Mouse (Mus musculus): ENCODE measurements around the gene Plekho2. TPM values are rescaled to one million over a fixed set of nuclear protein-coding genes. Genes with fewer than 3 reads are reported as not detected.

Plekho2 gene
- total and polyA plus RNA-seq, 3 experiments: 7.9 to 33.8 (median 13.9) TPM

- H3K36me3 ChIP-seq (replicated peaks in 1 of 2; ENCODE audit: control insufficient read depth in 1 of 2, insufficient read depth in 1 of 2, low read length in 1 of 2): no peaks in the 10 kb centered on the region
- no peaks in the 10 kb centered on the region for H3K79me2 ChIP-seq (replicated peaks; ENCODE audit: control insufficient read depth, extremely low read depth, insufficient read depth, poor library complexity, severe bottlenecking)
- TF ChIP-seq SMC3 (IDR thresholded peaks at IDR 0.05; ENCODE audit: low read depth, low read length) (peak; percentile 24), ZNF384 (IDR thresholded peaks at IDR 0.05; ENCODE audit: low read depth, low read length) (no peak), GABPA (IDR thresholded peaks at IDR 0.05; ENCODE audit: insufficient replicate concordance, low read depth, low read length) (no peak), UBTF (IDR thresholded peaks at IDR 0.05; ENCODE audit: low read depth, low read length) (no peak), MXI1 (IDR thresholded peaks at IDR 0.05; ENCODE audit: low read depth, low read length) (no peak), RAD21 (IDR thresholded peaks at IDR 0.05; ENCODE audit: low read depth, low read length) (peak; percentile 33), ELF1 (IDR thresholded peaks at IDR 0.05; ENCODE audit: low read depth, low read length) (no peak), JUND (conservative IDR thresholded peaks at IDR 0.05; ENCODE audit: low read depth, low read length) (no peak), CTCF (conservative IDR thresholded peaks at IDR 0.05 in 1 of 2, IDR thresholded peaks at IDR 0.05 in 1 of 2; ENCODE audit: low read depth in 2 of 2, low read length in 2 of 2) (peak; percentile 68 to 72)
- in situ Hi-C loops (cut with MboI; ENCODE audit: low pct_ligation_motif_present, low pct_unique_long_range_greater_than_20kb, low sequenced_read_pairs) (loop anchor here (10.0 kb wide), 1 partner anchor 241 kb away; no protein-coding TSS in a partner anchor), dilution Hi-C loops (cut with MboI; ENCODE audit: extremely low pct_ligation_motif_present, extremely low pct_unique_long_range_greater_than_20kb, low sequenced_read_pairs) (no loop called here)
- DNase-seq (ENCODE audit: extremely low read depth): peak; percentile 31
- H3K4me1 ChIP-seq (ENCODE audit: control insufficient read depth in 1 of 2, insufficient read depth in 2 of 2): no peaks in the 10 kb centered on the region
- no peak overlapping the region for H3K27ac ChIP-seq (ENCODE audit: insufficient read depth, low read depth)
- H3K27me3 ChIP-seq (replicated peaks): no peaks in the 10 kb centered on the region
- H3K9ac ChIP-seq (ENCODE audit: insufficient read depth, low read depth): no peak overlapping the region
- H3K9me3 ChIP-seq (replicated peaks; ENCODE audit: low read length): no peaks in the 10 kb centered on the region
- H3K4me3 ChIP-seq (replicated peaks in 1 of 3; ENCODE audit: low read depth in 2 of 3, low read length in 2 of 3, poor library complexity in 1 of 3): no peak overlapping the region
- no peak overlapping the region for H3K4me2 ChIP-seq (ENCODE audit: insufficient read depth, low read depth, poor library complexity, severe bottlenecking)
Measured at GRCm38 (mm10) chr9:65603401-65604102, 23.7 kb upstream of the Plekho2 start.

GRCm38 (mm10) chr9:65600951-65601350 lies 21.1 kb upstream of the Plekho2 start:
- Histone ChIP-seq H3K4me3 (replicated peaks in 1 of 3; ENCODE audit: low read depth in 2 of 3, low read length in 2 of 3, poor library complexity in 1 of 3) (no peak overlapping the region), H3K36me3 (replicated peaks in 1 of 2; ENCODE audit: control insufficient read depth in 1 of 2, insufficient read depth in 1 of 2, low read length in 1 of 2) (peaks cover 0 to 5% of the 10 kb centered on the region in 2 experiments), H3K79me2 (replicated peaks; ENCODE audit: control insufficient read depth, extremely low read depth, insufficient read depth, poor library complexity, severe bottlenecking) (no peaks in the 10 kb centered on the region), H3K9ac (ENCODE audit: insufficient read depth, low read depth) (no peak overlapping the region), H3K4me2 (ENCODE audit: insufficient read depth, low read depth, poor library complexity, severe bottlenecking) (no peak overlapping the region), H3K9me3 (replicated peaks; ENCODE audit: low read length) (no peaks in the 10 kb centered on the region), H3K4me1 (ENCODE audit: control insufficient read depth in 1 of 2, insufficient read depth in 2 of 2) (no peaks in the 10 kb centered on the region), H3K27me3 (replicated peaks) (no peaks in the 10 kb centered on the region), H3K27ac (ENCODE audit: insufficient read depth, low read depth) (no peak overlapping the region)
- DNase-seq (ENCODE audit: extremely low read depth): no peak
- in situ Hi-C loops (cut with MboI; ENCODE audit: low pct_ligation_motif_present, low pct_unique_long_range_greater_than_20kb, low sequenced_read_pairs): loop anchor here (10.0 kb wide), 1 partner anchor 244 kb away; no protein-coding TSS in a partner anchor
- dilution Hi-C loops (cut with MboI; ENCODE audit: extremely low pct_ligation_motif_present, extremely low pct_unique_long_range_greater_than_20kb, low sequenced_read_pairs): no loop called here
- TF ChIP-seq ZMIZ1 (IDR thresholded peaks at IDR 0.05; ENCODE audit: low read depth, low read length): no peak
- TF ChIP-seq ZNF384 (IDR thresholded peaks at IDR 0.05; ENCODE audit: low read depth, low read length): 0 out of 2 replicates have a peak, but pooled peaks have one; percentile 19
- TF ChIP-seq MXI1 (IDR thresholded peaks at IDR 0.05; ENCODE audit: low read depth, low read length): no peak

GRCm38 (mm10) chr9:65598765-65599249 lies 19.0 kb upstream of the Plekho2 start:
- Histone ChIP-seq H3K27me3 (replicated peaks) (no peaks in the 10 kb centered on the region), H3K4me2 (ENCODE audit: insufficient read depth, low read depth, poor library complexity, severe bottlenecking) (peak overlapping the region; percentile 25; the same call in 1 of the 2 replicates), H3K27ac (ENCODE audit: insufficient read depth, low read depth) (no peak overlapping the region), H3K4me3 (replicated peaks in 1 of 3; ENCODE audit: low read depth in 2 of 3, low read length in 2 of 3, poor library complexity in 1 of 3) (no peak overlapping the region), H3K36me3 (replicated peaks in 1 of 2; ENCODE audit: control insufficient read depth in 1 of 2, insufficient read depth in 1 of 2, low read length in 1 of 2) (peaks cover 10 to 26% of the 10 kb centered on the region in 2 experiments), H3K9ac (ENCODE audit: insufficient read depth, low read depth) (no peak overlapping the region), H3K9me3 (replicated peaks; ENCODE audit: low read length) (peaks cover under 1% of the 10 kb centered on the region), H3K79me2 (replicated peaks; ENCODE audit: control insufficient read depth, extremely low read depth, insufficient read depth, poor library complexity, severe bottlenecking) (no peaks in the 10 kb centered on the region), H3K4me1 (ENCODE audit: control insufficient read depth in 1 of 2, insufficient read depth in 2 of 2) (no peaks in the 10 kb centered on the region)
- dilution Hi-C loops (cut with MboI; ENCODE audit: extremely low pct_ligation_motif_present, extremely low pct_unique_long_range_greater_than_20kb, low sequenced_read_pairs): no loop called here
- in situ Hi-C loops (cut with MboI; ENCODE audit: low pct_ligation_motif_present, low pct_unique_long_range_greater_than_20kb, low sequenced_read_pairs): no loop called here
- DNase-seq (ENCODE audit: extremely low read depth): peak; percentile 49
- no peak for TF ChIP-seq TCF12 (IDR thresholded peaks at IDR 0.05; ENCODE audit: low read depth, low read length)
- no peak for TF ChIP-seq ZNF384 (IDR thresholded peaks at IDR 0.05; ENCODE audit: low read depth, low read length)
- TF ChIP-seq UBTF (IDR thresholded peaks at IDR 0.05; ENCODE audit: low read depth, low read length): no peak
- TF ChIP-seq HCFC1 (IDR thresholded peaks at IDR 0.05; ENCODE audit: low read depth, low read length): no peak
- TF ChIP-seq MXI1 (IDR thresholded peaks at IDR 0.05; ENCODE audit: low read depth, low read length): no peak
- no peak for TF ChIP-seq POLR2A (IDR thresholded peaks at IDR 0.05; ENCODE audit: low read depth, low read length)
- no peak for TF ChIP-seq JUN (IDR thresholded peaks at IDR 0.05; ENCODE audit: insufficient read depth, low read depth, low read length)
- TF ChIP-seq PAX5 (IDR thresholded peaks at IDR 0.05; ENCODE audit: low read length): no peak
- peak; percentile 28 for TF ChIP-seq SMC3 (IDR thresholded peaks at IDR 0.05; ENCODE audit: low read depth, low read length)
- TF ChIP-seq KAT2A (IDR thresholded peaks at IDR 0.05; ENCODE audit: insufficient replicate concordance, low read length): no peak
- no peak for TF ChIP-seq RCOR1 (conservative IDR thresholded peaks at IDR 0.05; ENCODE audit: low read depth, low read length)
- no peak for TF ChIP-seq MEF2A (IDR thresholded peaks at IDR 0.05; ENCODE audit: borderline replicate concordance, low read depth, low read length)
- no peak for TF ChIP-seq GABPA (IDR thresholded peaks at IDR 0.05; ENCODE audit: insufficient replicate concordance, low read depth, low read length)
- peak; percentile 83 for TF ChIP-seq USF2 (conservative IDR thresholded peaks at IDR 0.05; ENCODE audit: low read depth, low read length)
- TF ChIP-seq NELFE (IDR thresholded peaks at IDR 0.05; ENCODE audit: low read depth, low read length): no peak
- TF ChIP-seq ELF1 (IDR thresholded peaks at IDR 0.05; ENCODE audit: low read depth, low read length): peak; percentile 29; the same call in 1 of the 2 replicates
- peak; percentile 64 for TF ChIP-seq BHLHE40 (IDR thresholded peaks at IDR 0.05; ENCODE audit: low read depth, low read length)
- TF ChIP-seq CTCF (conservative IDR thresholded peaks at IDR 0.05 in 1 of 2, IDR thresholded peaks at IDR 0.05 in 1 of 2; ENCODE audit: low read depth in 2 of 2, low read length in 2 of 2): peak in 1 of 2 experiments; percentile 67; a peak in 2 of 4 replicates
- TF ChIP-seq MAX (IDR thresholded peaks at IDR 0.05; ENCODE audit: low read length): no peak
